Mouse (Mus musculus) lung, adult 2 months (tissue): Measurements from ENCODE around the gene Camp.

Source experiments
- CTCF ChIP-seq: fragments of 200-500 bp; IDR thresholded peaks from 2 replicates; pipeline ENCODE4 v1.5.1; 2011; ENCODE audit warnings: mild to moderate bottlenecking, low read length, control low read depth; ENCODE audit not compliant: insufficient read depth
- POLR2A ChIP-seq: fragments of 200-500 bp; IDR thresholded peaks from 2 replicates; pipeline ENCODE4 v1.6.1; 2011; ENCODE audit warnings: low read depth, mild to moderate bottlenecking, control low read depth, low read length, borderline replicate concordance; ENCODE audit errors: extremely low read depth

- TF ChIP-seq POLR2A (no peak), CTCF (no peak)
These were observed 23.7 kb downstream of the Camp start for GRCm38 (mm10) chr9:109825739-109826138.
